Mouse (Mus musculus): ENCODE measurements around the gene Snx5.

Gene Snx5

DNA sequence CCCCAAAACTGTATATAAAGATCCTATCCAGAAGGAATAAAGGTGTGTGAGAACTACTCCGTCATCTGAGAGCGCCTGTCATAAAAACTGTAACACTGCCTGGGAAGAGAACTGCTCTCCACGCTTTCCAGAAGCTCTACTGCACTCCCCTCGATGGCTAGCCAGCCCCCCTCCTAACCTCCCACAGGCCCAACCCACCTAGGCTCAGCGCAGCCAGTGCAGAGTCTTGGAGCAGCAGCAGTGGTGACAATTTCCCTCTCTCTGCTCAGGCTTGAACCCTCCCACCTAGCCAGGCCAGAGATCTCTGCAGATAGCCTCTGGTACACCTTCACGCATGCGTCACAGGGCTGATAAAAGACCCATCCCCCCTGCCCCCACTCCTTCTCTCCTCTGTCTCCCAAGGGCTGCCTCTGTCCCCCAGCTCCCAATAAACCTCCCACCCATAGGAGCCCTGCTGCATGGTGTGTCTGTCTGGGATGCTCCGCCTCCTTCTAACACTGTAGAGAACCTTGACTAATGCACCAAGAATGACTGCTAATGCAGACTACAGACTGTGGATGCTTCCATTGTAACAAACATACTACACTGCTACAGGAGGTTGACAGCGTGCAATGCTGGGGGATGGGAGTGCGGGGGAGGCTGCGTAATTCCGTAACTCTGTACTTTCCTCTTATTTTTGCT is 43.7 kb downstream of the Snx5 start:
- no peak for DNase-seq

DNA sequence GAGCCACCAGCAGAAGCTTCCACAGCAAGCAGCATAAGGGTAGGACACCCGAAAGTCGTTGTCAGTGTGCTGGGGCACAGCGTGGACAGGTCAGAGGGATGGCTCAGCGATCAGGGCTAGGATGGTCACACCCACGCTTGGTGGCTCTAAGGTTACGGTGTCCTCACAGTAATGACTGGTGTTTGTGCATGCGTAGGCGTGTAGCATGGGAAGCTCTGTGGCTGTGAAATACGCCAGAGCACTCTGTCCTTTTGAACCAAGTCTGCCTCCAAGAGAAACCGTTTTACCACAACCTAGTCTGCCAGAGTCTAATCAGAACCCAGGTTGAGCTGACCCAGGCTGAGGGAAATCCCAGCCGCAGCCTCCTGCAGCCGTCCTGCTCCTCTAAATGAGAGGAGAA is 46.4 kb downstream of the Snx5 start:
- DNase-seq: no peak

DNA sequence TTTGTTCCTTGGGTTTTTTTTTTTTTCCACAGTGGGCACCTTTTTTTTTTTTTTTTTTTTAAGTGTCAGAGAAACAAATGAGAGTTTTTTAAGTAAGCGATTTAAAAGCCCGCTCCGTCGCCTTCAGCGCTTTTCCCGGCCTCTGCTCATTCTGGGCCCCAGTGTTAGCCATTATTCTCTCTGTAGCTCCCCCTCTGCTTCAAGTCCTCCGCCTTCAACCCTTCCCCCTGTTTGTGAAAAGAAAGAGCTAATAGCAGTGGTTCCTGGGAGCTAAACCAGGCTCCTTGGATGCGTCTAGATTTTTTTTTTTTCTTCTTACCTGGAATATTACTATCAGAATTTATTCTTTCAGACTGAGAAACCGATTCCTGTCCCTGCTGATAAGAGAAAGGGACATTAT is 55.1 kb downstream of the Snx5 start:
- no peak for DNase-seq

DNA sequence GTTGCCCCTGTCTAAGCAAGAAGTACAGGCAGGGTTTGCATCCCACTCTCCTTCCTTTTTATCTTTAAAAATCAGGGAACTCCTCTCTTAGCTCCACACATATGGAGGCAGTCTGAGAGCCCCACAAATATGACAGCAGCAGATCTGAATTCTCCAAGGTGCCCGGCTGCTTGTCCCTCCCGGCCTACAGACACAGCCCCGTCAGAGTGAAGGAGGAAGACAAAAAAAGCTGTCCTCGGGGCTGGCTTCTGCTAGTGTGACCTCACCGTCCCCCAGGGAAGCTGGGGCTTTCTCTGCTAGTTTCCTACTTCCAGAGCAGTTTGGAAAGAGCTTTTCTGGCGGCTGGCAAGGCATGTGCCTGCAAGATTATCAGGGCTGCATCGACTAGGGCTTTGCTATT is 55.5 kb downstream of the Snx5 start:
- no peak for DNase-seq

DNA sequence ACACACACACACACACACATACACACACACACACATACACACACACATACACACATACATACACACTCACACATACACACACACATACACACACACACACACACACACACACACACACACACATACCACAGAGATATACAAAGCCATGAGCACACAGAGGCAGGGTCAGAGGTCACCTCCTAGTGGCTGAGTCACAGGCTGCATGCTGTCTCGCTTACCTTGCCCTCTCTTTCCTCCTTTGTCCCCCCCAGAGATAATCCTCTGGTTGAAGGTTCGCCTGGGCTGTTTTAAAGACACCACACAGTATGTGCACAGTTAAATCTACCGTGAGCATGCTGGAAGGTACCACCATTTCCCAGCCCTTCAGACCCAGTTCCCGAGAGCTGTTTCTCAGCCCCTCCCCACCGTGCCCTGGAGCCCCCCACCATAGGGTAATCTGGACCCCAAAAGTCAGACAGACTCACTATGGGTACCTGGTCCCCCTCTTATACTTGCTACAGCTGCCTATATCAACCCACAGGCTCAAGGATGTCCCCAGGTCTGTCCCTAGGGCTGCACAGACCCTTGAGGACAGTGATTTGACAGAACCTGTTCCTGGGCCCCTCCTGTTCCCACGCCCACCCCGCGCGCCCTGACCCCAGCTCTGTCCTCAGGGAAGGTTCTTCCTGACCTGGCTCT is 56.1 kb downstream of the Snx5 start:
- no peak for DNase-seq

DNA sequence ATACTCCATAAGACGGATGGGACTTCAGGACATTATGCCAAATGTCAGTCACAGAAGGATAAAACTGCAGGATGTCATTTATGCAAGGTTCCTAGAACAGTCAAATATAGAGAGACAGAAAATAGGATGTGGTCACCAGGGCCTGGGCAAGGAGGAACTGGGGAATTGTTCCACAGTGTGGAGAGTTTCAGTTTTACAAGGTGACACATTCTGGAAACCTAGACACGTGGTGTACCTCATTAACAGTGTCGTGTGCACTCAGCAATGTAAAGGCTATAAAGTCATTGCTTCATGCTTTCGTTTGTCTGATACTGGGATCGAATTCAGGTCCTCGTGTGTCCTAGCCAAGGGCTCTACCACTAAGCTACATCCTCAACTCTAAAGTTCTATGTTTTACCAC is 56.9 kb downstream of the Snx5 start:
- DNase-seq: no peak

DNA sequence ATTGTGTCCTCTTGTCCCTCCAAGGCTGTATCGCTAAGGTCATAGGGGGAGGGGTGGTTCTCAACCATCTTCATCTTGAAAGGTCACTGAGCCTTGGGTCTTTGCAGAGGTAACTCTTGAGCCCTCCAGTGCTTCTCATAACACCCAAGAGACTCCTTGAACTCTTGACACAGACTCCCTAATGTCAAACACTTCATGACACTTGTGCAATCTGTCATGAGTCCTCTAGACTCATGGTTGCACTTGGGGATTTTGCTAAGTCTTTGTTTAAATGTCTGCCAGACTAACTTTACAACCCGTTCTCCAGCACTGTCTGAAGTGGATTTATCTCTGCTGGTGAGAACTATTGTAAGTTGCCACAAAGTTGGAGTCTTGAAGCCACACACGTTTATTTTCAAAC is 61.3 kb downstream of the Snx5 start:
- DNase-seq: no peak

DNA sequence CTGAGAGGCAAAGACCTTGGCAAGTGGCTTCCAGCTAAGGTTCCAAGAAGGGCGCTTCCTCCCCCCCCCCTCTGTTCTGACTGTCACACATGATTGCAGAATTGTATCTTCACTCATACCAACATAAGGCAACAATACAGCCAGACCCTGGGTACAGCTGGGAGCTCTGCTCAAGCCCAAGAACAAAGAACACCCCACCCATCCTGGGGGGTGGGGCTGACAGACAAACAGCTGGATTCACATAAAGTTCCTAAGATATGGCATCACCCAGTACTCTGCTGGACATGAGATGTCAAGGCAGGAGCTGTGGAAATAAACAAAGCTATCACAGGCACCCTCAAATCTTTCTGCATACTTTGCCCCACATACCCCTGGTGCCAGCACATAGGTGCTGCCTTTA is 63.3 kb downstream of the Snx5 start:
- DNase-seq: no peak

DNA sequence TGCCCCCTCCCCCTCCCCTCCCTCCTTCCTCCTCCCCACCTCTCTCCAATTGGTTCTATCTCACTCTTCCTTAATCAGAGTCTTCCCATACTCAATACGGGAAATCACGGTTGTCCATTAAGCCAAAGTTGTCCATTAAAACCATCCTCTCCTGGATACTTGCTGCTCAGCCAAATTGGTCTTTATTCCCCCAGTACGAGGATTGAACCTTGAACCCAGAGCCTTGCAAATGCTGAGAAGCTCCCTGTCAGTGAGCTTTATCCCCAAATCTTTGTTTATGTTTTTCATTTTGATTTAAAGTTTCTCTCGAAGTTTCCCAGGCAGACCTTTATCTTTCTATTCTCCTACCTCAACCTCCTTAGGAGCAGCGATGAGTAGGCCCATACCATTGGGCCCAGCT is 67.7 kb downstream of the Snx5 start:
- DNase-seq: no peak

DNA sequence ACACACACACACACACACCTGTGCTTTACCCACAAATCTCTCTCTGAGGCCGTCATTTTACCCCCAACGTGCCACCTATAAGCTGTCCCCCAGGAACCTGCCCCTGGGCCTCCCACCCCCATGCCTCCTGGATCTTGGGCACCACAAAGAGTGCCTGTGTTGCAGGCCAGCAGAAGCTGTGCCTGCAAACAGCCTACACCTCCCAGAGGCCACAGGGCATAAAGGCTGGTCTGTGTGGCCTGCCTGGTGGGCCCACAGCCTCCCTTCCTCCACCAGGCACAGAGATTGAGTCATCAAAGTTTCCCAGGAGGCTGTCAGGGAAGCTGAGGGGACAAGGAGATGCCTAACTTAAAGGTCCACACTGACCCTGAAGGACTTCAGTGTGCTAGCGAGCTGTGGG is 68.1 kb downstream of the Snx5 start:
- DNase-seq: no peak

DNA sequence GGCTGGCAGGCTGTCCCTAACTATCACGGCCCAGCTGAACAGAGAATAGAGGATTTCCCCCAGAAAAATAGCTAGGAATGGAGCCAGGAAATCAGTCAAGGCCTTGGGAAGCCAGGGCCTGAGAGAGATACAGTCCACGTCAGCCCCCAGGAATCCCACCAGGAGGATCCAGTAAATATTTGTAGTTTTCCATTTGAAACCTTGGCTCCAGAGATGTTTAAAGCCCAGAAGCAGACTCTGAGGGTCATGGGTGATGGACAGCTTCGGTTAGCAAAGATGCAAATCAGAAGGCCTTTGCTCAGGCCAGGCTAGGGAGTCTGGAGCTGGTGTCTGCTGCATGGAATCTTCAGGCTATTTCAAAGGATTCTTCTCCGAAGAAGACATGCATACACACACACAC is 68.6 kb downstream of the Snx5 start:
- no peak for DNase-seq

Measured in cerebellum, postnatal 14 days (tissue).